Mouse (Mus musculus) adrenal gland, postnatal 10 days (tissue): ENCODE measurements around the gene Prr5l. TPM values are rescaled to one million over a fixed set of nuclear protein-coding genes. Genes with fewer than 3 reads are reported as not detected.

Source experiments
- DNase-seq: peaks from one replicate; pipeline ENCODE4 v3.0.0; 2021; ENCODE audit warnings: mixed read lengths
- total RNA-seq, 2 experiments: library from RNA; stranded (reverse); gene quantifications; 2 replicates each; pipeline ENCODE4 v1.2.3; 2021

The Prr5l gene
- total RNA-seq, 2 experiments from 2014 or later = 4.9 to 7.2 TPM

GRCm38 (mm10) chr2:101881471-101882162, 1.2 kb downstream of the Prr5l start:
- no peak for DNase-seq

DNA sequence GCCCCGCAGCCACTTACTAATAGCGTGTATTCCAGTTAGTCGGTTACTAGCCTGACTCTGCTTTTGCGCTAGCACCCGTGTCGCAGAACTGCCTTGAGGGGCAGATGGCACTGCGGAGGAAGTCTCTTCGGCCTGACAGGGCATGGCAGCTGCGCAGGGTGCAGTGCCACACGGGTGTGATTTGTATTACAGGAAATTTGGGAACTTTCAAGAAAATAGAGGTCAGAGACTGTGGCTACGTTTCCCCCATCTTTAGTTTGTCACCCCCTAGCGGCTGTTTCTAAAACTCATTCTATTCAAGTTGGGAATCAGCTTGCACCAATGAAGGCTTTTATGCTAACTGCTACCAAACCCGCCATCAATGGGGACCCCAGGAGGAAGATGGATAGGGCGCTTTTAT, 11.6 kb downstream of the Prr5l start:
- DNase-seq = peak; percentile 68

DNA sequence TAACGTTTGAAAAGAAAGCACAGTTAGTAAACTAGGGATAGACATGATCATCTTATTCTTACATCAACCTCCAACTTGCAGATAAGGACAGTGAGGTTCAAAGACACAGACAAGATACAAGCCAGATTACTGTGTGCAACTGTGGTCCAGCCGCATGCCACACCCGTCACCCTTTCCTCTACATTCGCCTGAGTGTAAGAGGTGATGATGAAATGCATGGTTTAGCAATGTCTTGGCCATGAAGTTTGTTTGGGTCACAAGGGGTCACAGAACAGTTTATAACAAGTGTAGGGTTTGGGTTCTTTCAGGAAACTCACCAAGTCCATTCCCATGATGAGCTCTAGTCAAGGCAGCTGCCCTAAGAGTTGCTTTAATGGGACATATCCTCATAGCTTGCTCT, 14.1 kb downstream of the Prr5l start:
- DNase-seq = peak; percentile 41

DNA sequence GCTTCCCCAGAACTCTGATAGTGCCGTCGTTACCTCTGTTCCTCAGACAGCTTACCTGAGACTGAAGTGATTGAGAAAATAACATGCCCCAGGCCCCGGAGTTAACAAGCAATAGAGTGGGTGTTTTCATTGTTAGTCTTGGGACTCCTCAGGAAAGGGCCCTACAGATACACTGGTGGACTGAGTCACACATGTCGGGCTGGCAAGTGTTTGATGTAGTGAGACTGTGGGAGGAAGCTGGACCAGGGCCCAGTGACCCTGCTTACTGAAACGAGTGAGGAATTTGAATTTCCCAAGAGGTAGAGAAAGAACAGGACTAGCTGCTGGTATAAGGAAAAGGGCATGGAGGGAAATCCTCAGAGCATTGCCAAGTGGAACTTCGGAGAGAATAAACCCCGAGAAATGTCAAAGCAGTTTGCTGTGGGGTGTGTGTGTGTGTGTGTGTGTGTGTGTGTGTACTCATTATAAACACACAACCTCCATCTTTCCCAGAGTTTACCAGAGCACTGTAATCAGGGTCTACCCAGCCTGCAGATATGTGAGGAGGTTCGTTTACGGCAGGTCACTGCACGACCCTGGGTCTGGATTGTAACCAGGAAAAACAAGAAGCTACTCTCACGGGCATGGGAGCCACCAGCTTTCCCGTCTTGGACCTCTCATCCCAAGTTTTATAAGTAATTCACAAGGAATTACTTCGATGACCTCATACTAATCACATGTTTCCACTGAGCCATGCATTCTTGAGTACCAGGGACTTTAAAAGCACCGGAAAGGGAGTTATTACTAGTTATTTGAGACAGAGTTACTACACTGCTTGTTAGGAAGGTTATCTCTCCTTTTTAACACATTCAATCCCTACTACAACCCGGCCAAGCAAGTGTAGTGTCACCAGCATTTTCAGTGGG, 20.4 kb downstream of the Prr5l start:
- DNase-seq = peak; percentile 79

- no peak for DNase-seq
Observed at GRCm38 (mm10) chr2:101860920-101861485, 21.8 kb downstream of the Prr5l start.

DNA sequence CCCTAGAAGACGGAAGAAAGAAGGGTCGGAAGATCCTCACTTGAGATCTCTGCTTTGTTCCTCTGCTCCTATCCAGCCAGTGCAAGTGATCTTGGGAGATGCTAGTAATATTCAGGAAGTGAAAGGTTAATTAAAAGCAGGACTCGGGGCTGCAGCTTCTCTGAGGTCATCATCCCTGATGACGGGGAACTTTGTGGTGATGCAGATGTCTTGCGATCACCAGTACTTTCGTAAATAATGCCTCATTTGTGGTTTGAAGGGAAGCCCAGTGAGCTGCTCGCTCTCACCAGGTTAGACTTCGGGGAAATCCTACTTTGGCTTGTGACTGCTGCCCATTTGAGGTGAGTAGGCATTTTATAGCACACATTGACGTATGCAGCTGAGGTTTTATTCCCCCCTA, 26.7 kb downstream of the Prr5l start:
- DNase-seq = no peak

DNA sequence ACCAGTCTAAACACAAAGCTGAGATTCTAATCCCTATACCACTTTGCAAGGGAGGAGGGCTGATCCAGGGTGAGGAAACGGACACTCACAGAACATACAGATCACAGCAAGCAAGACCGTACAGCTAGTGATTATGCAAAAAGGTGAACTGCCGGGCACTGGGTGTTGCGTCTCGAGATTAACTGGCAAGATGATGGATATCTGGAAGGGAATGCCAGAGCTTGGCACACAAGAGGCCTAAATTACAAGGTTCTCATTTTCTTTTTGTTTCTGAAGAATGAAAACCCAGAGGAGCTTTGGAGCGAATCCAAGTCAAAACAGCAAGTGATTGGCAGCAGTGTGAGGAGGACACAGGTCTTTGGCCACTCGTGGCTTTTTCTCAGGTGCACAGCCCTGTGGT, 28.0 kb downstream of the Prr5l start:
- DNase-seq = peak; percentile 42

DNA sequence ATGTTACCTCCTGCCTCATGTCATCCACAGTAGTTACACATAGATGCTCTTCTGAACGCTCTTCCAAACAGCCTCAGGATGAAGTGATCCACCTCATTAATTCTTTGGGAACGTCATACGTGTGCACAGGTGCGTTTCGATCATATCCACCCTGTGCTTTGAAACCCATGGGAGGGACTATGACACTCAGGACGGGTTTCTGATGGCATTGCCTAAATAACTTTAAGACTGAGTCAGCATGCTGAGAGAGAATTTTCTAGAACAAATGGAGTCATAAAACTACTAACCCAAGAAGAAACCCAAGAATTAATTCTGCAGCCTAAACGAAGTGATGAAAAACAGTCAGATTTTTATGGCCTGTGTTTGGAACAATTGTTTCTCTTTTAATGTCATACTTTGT, 40.1 kb downstream of the Prr5l start:
- no peak for DNase-seq

GRCm38 (mm10) chr2:101834816-101835523, 47.9 kb downstream of the Prr5l start:
- no peak for DNase-seq

GRCm38 (mm10) chr2:101832361-101832760, 50.5 kb downstream of the Prr5l start:
- DNase-seq = no peak

GRCm38 (mm10) chr2:101831851-101832250, 51.0 kb downstream of the Prr5l start:
- DNase-seq = no peak

DNA sequence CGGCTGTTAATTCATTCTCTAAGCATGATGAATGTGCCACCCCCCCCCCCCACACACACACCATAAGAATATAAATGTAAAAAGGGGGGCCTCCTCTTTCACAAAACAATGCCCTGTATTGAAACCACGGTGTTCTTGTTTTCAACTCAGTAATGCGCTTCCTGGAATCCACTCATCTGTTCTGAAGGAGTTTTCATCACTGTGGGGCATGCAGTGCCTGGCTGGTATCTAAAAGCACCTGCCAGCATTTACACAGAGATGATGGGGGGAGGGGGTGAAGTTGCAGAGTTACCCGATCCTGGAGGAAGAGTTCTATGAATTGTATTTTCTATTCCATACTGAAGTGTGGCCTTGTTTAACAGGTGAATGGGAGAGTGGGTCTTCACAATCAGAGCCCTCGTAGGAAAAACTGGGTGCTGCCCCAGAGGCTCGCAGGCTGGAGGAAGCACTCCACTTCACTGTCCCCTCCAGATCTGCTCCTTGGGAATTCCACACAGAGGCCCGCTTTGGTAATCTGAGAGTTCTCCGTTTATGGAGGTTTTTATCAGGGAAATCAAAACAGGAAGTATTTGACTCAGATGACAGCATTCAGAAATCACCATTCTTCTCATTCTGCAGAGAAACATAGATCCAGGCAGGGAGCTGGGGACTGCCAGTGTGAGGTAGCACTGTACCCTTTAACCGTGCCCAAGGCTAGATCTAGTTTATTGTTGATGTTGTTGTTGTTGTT, 52.5 kb downstream of the Prr5l start:
- no peak for DNase-seq

DNA sequence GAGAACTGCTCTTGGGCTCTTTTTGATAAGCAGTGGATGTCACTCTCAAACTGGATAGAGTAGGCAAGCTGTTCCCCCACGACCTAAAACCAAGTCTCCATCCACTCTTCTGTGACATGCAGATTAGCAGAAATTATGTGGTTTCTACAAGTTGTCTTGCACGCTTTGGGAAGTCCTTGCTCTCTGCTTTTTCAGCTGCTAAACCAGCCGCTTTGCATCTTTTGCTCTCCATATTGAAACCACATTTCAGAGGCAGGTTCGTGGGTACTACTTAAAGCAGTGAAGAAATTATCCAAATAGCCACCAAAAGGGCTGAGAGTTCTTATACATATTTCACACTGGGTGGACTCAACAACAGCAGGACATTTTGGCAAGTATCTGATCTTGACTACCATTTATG, 53.8 kb downstream of the Prr5l start:
- no peak for DNase-seq

DNA sequence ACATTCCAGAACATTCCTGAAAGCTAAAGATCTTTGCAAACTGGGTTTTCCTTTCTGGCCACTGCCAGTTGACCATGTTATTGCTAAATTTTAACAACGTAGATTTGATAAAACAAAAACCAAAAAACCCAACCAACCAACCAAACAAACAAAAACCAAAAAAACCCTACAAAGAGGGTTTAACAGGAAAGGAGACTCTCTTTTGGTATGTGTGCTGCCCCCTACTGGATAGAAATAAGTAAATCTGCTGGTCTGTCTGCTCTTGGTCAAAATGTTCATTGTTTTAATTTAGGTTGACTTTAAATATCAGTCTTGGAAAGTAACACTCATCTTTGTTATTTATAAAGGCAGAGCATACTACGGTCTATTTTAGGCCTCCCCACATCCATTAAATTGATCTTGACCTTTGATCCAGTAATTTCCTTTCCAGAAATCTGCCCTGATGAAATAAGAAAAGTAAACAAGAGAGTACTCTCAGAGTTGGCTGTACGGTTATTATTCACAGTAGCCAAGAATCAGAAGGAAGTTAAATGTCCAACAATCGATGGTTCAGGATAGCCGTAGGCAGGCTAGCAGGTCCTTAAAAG, 54.7 kb downstream of the Prr5l start:
- no peak for DNase-seq

DNA sequence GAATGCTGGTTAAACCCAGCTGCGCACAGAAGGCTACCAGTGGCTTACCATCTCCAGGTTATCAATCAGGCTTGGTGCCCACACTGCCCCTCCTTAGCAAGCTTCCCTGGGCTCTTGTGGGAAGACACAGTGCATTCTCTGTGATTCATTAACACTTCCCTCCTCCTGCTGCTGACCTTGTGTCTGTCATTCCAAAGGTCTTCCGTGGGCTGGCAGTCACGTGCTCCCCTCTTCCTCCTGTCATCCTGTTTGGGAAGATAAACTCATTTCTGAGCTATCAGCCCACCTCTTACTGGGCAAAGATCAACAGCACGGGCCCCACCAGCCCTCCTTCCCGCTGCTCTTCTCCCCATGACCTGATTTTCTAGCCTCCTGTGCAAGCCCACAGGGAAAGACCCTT, 55.2 kb downstream of the Prr5l start:
- peak; percentile 22 for DNase-seq

GRCm38 (mm10) chr2:101826950-101827600, 55.8 kb downstream of the Prr5l start:
- no peak for DNase-seq

DNA sequence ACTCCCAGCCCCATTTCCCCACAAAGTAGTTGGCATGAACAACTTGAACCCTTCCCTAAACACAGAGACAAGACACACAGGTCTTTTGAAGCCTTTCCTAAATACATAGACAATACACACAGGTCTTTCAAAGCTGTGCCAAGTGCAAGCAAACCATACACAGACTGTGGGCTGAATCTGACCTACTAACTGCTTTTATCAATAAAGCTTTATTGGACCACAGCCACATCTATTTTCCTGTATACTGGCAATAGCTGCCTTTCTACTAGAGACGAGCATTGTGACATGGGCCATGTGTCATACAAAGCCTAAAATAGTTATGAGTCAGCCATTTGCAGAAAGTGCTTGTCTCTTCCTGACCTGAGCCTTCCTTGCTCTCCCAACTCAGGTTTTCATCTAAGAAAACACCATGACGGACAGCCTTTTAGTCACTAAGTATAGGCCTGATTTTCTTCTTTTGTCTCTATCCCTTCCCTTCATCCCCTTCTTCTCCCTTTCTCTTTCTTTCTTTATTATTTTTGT, 56.6 kb downstream of the Prr5l start:
- DNase-seq = no peak

DNA sequence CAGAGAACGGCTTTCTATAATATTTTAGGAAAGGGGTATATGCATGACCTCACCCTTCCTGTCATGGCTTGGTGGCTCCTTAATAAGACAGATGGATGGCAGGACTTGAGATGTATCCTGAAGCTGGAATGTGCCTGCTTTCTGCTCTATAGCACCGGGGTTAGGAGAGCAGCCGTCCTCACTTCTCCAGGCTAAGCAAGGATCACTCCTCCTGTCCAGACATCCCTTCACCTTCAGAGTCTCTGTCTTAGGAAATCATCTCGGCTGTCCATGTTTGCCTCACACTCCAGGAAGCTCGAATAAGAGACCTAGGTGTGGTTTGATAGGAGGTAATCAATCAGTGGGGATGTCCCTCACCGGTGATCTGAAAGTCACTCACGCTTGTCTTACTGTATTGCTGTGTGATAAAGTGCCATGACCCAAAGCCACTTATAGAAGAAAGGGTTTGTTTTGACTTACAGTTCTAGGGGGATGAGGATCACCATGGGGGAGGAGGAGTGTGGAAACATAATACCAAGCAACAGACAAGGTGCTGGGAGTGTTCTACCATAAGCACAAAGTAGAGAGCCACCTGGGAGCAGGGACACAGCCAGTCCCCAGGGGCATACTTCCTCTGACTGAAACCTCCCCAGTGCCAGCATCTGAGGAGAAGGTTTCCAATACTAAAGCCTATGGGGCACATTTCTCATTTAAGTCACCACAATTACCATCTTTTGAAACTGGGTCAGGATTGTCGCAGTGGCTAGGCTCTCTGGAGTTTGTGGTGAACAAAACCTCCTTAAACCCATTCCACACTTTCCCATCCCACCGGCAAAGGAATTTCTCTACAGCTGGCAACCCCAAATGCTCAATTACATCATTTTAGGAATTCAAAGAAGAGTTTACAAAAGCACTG, 57.4 kb downstream of the Prr5l start:
- DNase-seq = no peak

DNA sequence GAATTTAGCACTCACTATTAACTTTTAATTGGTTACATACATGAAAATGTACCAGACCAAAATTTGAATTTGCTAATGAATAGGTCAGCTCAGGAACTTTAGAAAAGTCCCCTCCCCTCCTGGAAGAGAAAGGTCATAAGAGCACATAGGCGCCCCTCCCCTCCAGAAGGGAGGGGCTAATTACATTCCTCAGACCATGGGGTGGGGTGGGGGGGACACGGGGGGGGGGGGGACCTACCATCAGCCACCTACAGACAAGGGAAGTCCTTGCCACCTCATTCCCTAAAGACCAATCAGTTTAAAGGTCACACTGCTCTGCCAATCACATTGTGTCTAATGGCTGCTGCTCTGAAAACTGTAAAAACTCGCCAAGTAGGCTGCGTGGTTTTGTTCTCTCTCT, 59.0 kb downstream of the Prr5l start:
- no peak for DNase-seq

GRCm38 (mm10) chr2:101822785-101823184, 60.0 kb downstream of the Prr5l start:
- peak; percentile 31 for DNase-seq
